Mouse (Mus musculus) MN1 (cell line): ENCODE results near the gene Zfp319.

ENCODE experiments used
- DNase-seq: peaks from one replicate; pipeline ENCODE4 v3.0.0-alpha.2; 2016; ENCODE audit warnings: low spot score

Zfp319 gene

DNA sequence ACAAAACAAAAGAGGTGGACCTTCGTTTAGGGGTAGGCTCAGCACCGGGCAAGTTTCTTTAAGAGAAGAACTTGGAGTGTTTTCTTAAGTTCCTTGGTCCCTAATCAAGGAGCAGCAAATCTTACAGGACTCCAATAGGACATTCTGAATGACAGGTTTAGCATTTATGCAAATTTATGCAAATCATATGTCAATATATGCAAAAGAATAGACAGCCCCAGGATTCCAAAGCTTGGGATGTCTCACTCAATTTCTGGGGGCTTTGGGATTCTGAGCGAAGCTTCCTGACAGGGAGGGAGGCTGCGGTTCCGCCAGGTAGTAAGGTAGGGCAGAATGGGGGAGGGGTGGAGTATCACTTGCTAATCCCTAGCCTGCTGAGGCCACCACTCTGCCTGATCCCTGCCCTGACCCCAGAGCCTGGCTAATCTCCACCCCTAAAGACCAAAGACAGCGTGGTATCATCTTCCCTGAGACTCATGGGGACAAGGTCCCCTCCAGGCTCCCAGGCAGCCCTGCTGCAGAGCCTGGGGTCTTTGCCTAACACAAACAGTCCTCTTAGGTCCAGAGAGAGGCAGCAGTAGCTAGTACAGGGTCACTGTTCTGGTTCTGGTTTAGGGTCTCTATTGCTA, 21.3 kb downstream of the Zfp319 start, which contains the start of gene Tepp:
Tepp (plus strand) TSS at position 225 of the 629 bp plus-strand sequence.
- DNase-seq = no peak

DNA sequence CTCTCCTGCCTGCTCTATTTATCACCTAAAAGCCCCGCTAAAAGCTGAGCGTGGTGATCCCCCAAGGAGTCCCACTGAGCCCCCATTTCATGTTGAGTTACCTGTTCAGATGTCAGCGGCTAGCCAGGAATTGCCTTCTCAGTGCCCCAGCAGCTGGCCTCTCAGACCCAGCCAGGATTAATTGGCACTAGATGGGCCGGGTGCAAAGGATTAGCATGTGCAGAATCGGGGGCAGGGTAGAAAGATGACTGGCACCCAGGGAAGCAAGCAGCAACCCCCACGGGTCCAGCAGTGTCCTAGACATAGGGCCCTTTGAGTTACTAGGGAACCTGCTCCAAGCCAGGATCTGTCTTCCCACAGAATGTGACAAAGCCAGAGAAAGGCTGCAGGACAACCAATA, 25.3 kb downstream of the Zfp319 start, which contains the start of gene Cngb1:
Cngb1 (minus strand) TSS at position 155 of the 400 bp plus-strand sequence.
- no peak for DNase-seq

DNA sequence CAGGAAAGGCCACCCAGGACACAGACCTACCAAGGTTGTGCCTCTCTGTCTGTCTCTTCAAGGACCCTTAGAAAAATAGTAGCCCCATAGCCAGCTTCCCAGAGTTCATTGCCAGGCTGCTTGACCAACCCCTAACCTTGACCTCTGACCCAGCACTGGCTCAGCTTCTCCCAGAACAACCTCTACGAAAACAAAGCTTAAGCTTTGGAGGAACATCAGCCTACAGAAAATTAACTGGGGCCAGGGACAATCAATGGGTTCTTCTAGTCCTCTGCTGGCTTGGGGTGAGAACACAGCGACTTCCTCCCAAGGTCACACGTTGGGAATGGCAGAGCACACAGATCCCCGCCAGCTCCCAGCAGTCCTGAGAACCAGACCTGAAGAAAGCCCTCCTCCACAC, 26.2 kb downstream of the Zfp319 start:
- DNase-seq = no peak

DNA sequence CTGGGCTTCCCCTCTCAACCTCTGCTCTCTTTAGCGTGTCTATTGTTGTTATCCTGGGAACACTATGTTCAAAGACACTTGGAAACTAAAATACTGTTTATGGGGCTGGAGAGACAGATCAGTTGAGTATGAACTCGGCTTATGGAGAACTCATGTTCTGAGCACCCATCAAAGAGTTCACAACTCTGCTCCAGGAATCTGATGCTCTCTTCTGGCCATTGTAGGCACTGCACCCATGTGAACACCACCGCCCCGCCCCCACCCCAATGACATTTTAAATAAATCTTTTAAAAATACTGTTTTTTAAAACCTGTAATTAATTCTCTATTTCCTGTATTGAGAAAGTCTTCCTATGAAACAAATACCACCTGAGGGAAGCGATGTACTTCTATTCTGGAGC, 29.3 kb downstream of the Zfp319 start:
- DNase-seq = peak; percentile 45

DNA sequence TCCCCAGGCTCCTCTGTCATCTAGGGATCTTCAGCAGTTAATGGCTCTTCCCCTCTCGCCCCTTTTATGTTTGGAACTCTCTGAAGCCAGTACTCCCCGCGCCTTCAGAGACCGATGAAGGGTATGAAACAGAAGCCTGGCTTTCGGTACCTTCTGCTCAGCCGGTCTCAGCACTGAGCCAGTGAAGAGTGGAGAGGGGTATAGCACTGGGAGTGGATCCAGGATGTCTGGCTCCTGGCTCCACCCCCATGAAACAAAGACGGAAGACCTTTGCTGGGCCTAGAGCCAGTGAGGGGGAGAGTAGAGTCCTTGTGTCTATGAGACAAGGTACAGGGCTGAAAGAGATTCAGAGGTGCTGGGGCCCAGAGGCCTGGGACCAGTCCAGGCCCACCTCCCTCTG, 37.9 kb downstream of the Zfp319 start:
- DNase-seq = peak; percentile 74

DNA sequence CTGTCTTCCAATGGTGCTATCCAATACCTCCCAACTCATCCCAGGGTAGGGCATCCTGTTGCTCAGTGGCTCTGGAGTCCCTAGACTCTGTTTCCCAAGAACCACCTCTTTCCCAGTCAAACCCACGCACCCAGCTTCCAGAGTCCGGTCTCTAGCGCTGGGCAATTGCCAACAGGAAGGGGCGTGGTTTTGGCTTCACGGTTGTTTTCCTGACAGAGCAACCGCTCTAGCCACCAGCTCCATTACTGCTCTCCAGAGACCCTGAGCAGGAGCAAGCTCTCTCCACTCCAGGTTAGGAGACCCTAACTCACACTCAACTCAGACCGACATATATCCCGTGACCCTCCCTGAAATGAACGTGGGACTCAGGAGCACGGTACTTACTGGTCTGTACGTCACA, 38.6 kb downstream of the Zfp319 start:
- peak; percentile 88 for DNase-seq

DNA sequence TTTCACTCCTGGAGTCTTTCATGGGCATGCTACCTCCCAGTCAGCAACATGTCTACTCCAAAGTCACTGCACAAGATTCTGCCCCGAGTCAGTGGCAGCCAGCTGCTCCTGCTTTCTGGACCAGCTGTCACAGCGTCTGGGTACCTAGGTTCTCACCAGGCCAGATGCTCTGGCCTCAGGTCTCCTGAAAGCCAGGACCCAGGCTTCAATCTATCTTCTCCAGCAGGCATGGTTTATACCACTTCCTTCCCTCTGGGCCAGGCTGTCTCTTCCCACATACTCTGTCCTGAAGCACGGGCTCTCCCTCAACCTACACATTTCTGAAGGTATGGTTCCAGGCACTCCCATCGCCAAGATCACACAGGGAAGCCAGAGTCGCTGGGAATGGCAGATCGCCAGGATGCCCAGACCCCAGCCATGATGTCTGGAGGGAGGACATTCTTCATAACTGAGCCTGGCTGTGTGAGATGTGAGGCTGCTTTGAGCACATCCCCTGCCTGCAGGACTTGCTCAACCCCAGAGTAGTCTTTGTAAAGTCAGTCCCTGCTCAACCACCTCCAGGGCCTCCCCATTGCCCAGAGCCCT, 42.6 kb downstream of the Zfp319 start:
- peak; percentile 26 for DNase-seq

DNA sequence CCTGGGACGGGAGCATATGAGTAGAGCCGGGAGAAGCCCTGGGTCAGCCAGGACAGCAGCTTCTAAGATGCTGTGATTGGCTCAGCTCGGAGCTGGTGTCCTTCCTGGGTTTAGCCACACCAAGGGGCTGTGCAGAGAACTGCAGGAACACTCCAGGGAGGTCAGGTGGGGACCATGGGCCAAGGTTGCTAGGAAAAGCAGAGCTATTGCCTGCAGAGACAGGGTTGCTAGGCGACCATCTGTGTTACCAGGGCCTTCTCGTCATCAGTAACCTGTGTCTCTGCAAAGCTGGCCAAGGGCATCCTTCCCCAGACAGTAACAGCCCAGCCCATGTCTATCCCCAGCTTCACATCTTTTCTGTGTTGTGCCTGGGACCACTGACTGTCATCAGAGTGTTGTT, 50.3 kb downstream of the Zfp319 start:
- DNase-seq = no peak
